Mouse (Mus musculus): ENCODE results near the gene Stx6. TPM values are rescaled to one million over a fixed set of nuclear protein-coding genes. Genes with fewer than 3 reads are reported as not detected.
"Not testable (repeated sequence)": the region's sequence is repeated elsewhere in the genome, so short reads cannot be mapped to it uniquely, and the experiment has no call there.

Stx6 gene
- total RNA-seq, 2 experiments from 2014 or later = 3.3 to 5.4 TPM

- no peak for ATAC-seq (replicated peaks; ENCODE audit: low FRiP score, poor library complexity, severe bottlenecking)
Measured at GRCm38 (mm10) chr1:155153906-155154305, 4.6 kb upstream of the Stx6 start.

GRCm38 (mm10) chr1:155158970-155159484 lies 512 bp downstream of the Stx6 start:
- no peak for ATAC-seq (replicated peaks; ENCODE audit: low FRiP score, poor library complexity, severe bottlenecking)

- ATAC-seq (replicated peaks; ENCODE audit: low FRiP score, poor library complexity, severe bottlenecking) = no peak
Measured at GRCm38 (mm10) chr1:155167453-155167852, 8.9 kb downstream of the Stx6 start.

GRCm38 (mm10) chr1:155169935-155170334 lies 11.4 kb downstream of the Stx6 start:
- ATAC-seq (replicated peaks; ENCODE audit: low FRiP score, poor library complexity, severe bottlenecking) = no peak

GRCm38 (mm10) chr1:155172895-155173643 lies 14.6 kb downstream of the Stx6 start:
- no peak for ATAC-seq (replicated peaks; ENCODE audit: low FRiP score, poor library complexity, severe bottlenecking)

GRCm38 (mm10) chr1:155173644-155174016 lies 15.1 kb downstream of the Stx6 start:
- not testable (repeated sequence) for ATAC-seq (replicated peaks; ENCODE audit: low FRiP score, poor library complexity, severe bottlenecking)

GRCm38 (mm10) chr1:155174424-155174823 lies 15.9 kb downstream of the Stx6 start:
- ATAC-seq (replicated peaks; ENCODE audit: low FRiP score, poor library complexity, severe bottlenecking) = no peak

- no peak for ATAC-seq (replicated peaks; ENCODE audit: low FRiP score, poor library complexity, severe bottlenecking)
Measured at GRCm38 (mm10) chr1:155178192-155178924, 19.8 kb downstream of the Stx6 start.

- ATAC-seq (replicated peaks; ENCODE audit: low FRiP score, poor library complexity, severe bottlenecking) = no peak
Measured at GRCm38 (mm10) chr1:155184191-155184590, 25.7 kb downstream of the Stx6 start.

GRCm38 (mm10) chr1:155188656-155189055 lies 30.1 kb downstream of the Stx6 start:
- ATAC-seq (replicated peaks; ENCODE audit: low FRiP score, poor library complexity, severe bottlenecking) = no peak

GRCm38 (mm10) chr1:155191219-155191618 lies 32.7 kb downstream of the Stx6 start:
- no peak for ATAC-seq (replicated peaks; ENCODE audit: low FRiP score, poor library complexity, severe bottlenecking)

GRCm38 (mm10) chr1:155191671-155192070 lies 33.2 kb downstream of the Stx6 start:
- no peak for ATAC-seq (replicated peaks; ENCODE audit: low FRiP score, poor library complexity, severe bottlenecking)

GRCm38 (mm10) chr1:155192805-155193368 lies 34.4 kb downstream of the Stx6 start:
- ATAC-seq (replicated peaks; ENCODE audit: low FRiP score, poor library complexity, severe bottlenecking) = no peak

- ATAC-seq (replicated peaks; ENCODE audit: low FRiP score, poor library complexity, severe bottlenecking) = no peak
Measured at GRCm38 (mm10) chr1:155196691-155197090, 38.2 kb downstream of the Stx6 start.

- no peak for ATAC-seq (replicated peaks; ENCODE audit: low FRiP score, poor library complexity, severe bottlenecking)
Measured at GRCm38 (mm10) chr1:155199522-155199921, 41.0 kb downstream of the Stx6 start.

- ATAC-seq (replicated peaks; ENCODE audit: low FRiP score, poor library complexity, severe bottlenecking) = no peak
Measured at GRCm38 (mm10) chr1:155200967-155201366, 42.5 kb downstream of the Stx6 start.

- ATAC-seq (replicated peaks; ENCODE audit: low FRiP score, poor library complexity, severe bottlenecking) = no peak
Measured at GRCm38 (mm10) chr1:155201373-155201879, 42.9 kb downstream of the Stx6 start.

- ATAC-seq (replicated peaks; ENCODE audit: low FRiP score, poor library complexity, severe bottlenecking) = no peak
Measured at GRCm38 (mm10) chr1:155201914-155202313, 43.4 kb downstream of the Stx6 start.

- ATAC-seq (replicated peaks; ENCODE audit: low FRiP score, poor library complexity, severe bottlenecking) = no peak
Measured at GRCm38 (mm10) chr1:155202472-155202871, 44.0 kb downstream of the Stx6 start.

- ATAC-seq (replicated peaks; ENCODE audit: low FRiP score, poor library complexity, severe bottlenecking) = no peak
Measured at GRCm38 (mm10) chr1:155203101-155203500, 44.6 kb downstream of the Stx6 start.

- ATAC-seq (replicated peaks; ENCODE audit: low FRiP score, poor library complexity, severe bottlenecking) = no peak
Measured at GRCm38 (mm10) chr1:155203954-155204353, 45.4 kb downstream of the Stx6 start.
